Mouse (Mus musculus) small intestine, adult 2 months (tissue): Measurements from ENCODE around the gene Tle3. TPM values are rescaled to one million over a fixed set of nuclear protein-coding genes. Genes with fewer than 3 reads are reported as not detected.

Source experiments
- H3K27ac ChIP-seq: fragments of 200-500 bp; 2 replicates; pipeline ENCODE4 v1.5.1; 2012; ENCODE audit warnings: low read depth, low read length, control low read depth, inconsistent platforms; ENCODE audit not compliant: insufficient read depth
- H3K27me3 ChIP-seq: fragments of 200-500 bp; 2 replicates; pipeline ENCODE4 v1.6.1; 2012; ENCODE audit warnings: mild to moderate bottlenecking, moderate library complexity, low read length, inconsistent platforms; ENCODE audit not compliant: control insufficient read depth, insufficient read depth
- H3K36me3 ChIP-seq: fragments of 200-500 bp; 2 replicates; pipeline ENCODE4 v1.6.1; 2012; ENCODE audit warnings: mild to moderate bottlenecking, low read length, control low read depth, inconsistent platforms; ENCODE audit not compliant: control insufficient read depth, insufficient read depth
- H3K4me1 ChIP-seq: fragments of 200-500 bp; 2 replicates; pipeline ENCODE4 v1.6.1; 2012; ENCODE audit warnings: low read length, inconsistent platforms, mixed read lengths; ENCODE audit not compliant: control insufficient read depth, insufficient read depth, insufficient read length
- H3K4me3 ChIP-seq: fragments of 200-500 bp; 2 replicates; pipeline ENCODE4 v1.5.1; 2012; ENCODE audit warnings: low read depth, mild to moderate bottlenecking, control low read depth, inconsistent platforms, low read length, moderate library complexity
- CTCF ChIP-seq: fragments of 200-500 bp; IDR thresholded peaks from 2 replicates; pipeline ENCODE4 v1.5.1; 2012; ENCODE audit warnings: low read depth, mild to moderate bottlenecking, control low read depth, inconsistent platforms, low read length, moderate library complexity, mixed read lengths; ENCODE audit not compliant: insufficient replicate concordance, insufficient read length; ENCODE audit errors: extremely low read depth
- POLR2A ChIP-seq: fragments of 200-500 bp; IDR thresholded peaks from 2 replicates; pipeline ENCODE4 v1.6.1; 2012; ENCODE audit warnings: low read depth, mild to moderate bottlenecking, control low read depth, inconsistent platforms, low read length, moderate library complexity
- WGBS: fragments of 180-500 bp; shearing (Covaris S2); methylation state at CpG from one replicate; pipeline ENCODE4 v1.1.7; 2018; 5-methylcytosine and 5-hydroxymethylcytosine counted together
- polyA plus RNA-seq: library from polyadenylated mRNA; depleted of rRNA; stranded (reverse); fragments of >200 nt; gene quantifications from 2 replicates; pipeline ENCODE4 v1.2.3, GENCODE M21; 2012

Tle3 gene
- polyA plus RNA-seq, 1 experiment, result 136 TPM

- Histone ChIP-seq H3K36me3 (no peaks in the 10 kb centered on the region), H3K27ac (no peak overlapping the region), H3K4me3 (no peak overlapping the region), H3K4me1 (peaks cover 21% of the 10 kb centered on the region), H3K27me3 (no peaks in the 10 kb centered on the region)
- TF ChIP-seq POLR2A (no peak), CTCF (no peak)
- WGBS, result 84% methylated on average over 2 of the region's 2 CpGs
Observed at GRCm38 (mm10) chr9:61445151-61445550, 73.0 kb downstream of the Tle3 start.

GRCm38 (mm10) chr9:61445711-61446222, 73.6 kb downstream of the Tle3 start:
- 72% methylated on average over 5 of the region's 5 CpGs for WGBS
- H3K4me1 ChIP-seq, result peaks cover 21% of the 10 kb centered on the region
- H3K27ac ChIP-seq, result no peak overlapping the region
- H3K36me3 ChIP-seq, result no peaks in the 10 kb centered on the region
- H3K27me3 ChIP-seq, result no peaks in the 10 kb centered on the region
- TF ChIP-seq POLR2A, result no peak
- TF ChIP-seq CTCF, result no peak
- no peak overlapping the region for H3K4me3 ChIP-seq

GRCm38 (mm10) chr9:61446965-61447364, 74.8 kb downstream of the Tle3 start:
- H3K36me3 ChIP-seq, result no peaks in the 10 kb centered on the region

GRCm38 (mm10) chr9:61449363-61449904, 77.3 kb downstream of the Tle3 start:
- no peaks in the 10 kb centered on the region for H3K36me3 ChIP-seq
- peaks cover 21% of the 10 kb centered on the region for H3K4me1 ChIP-seq
- TF ChIP-seq CTCF (no peak), POLR2A (no peak)
- no peak overlapping the region for H3K27ac ChIP-seq
- no peaks in the 10 kb centered on the region for H3K27me3 ChIP-seq
- no peak overlapping the region for H3K4me3 ChIP-seq
- WGBS, result 58% methylated on average over 5 of the region's 5 CpGs

More at GRCm38 (mm10) chr9:61446965-61447364, 74.8 kb downstream of the Tle3 start:
- WGBS, result 60% methylated on average over 2 of the region's 2 CpGs
- Histone ChIP-seq H3K27ac (no peak overlapping the region), H3K27me3 (no peaks in the 10 kb centered on the region), H3K4me3 (no peak overlapping the region), H3K4me1 (peaks cover 21% of the 10 kb centered on the region)
- TF ChIP-seq CTCF (no peak), POLR2A (no peak)

- peaks cover 3% of the 10 kb centered on the region; the same call in 1 of the 2 replicates for H3K4me1 ChIP-seq
- TF ChIP-seq CTCF (no peak), POLR2A (no peak)
- WGBS, result 52% methylated on average over 1 of the region's 1 CpGs
- no peak overlapping the region for H3K4me3 ChIP-seq
- H3K27ac ChIP-seq, result no peak overlapping the region
- no peaks in the 10 kb centered on the region for H3K36me3 ChIP-seq
- H3K27me3 ChIP-seq, result no peaks in the 10 kb centered on the region
Observed at GRCm38 (mm10) chr9:61452081-61452480, 79.9 kb downstream of the Tle3 start.

GRCm38 (mm10) chr9:61455861-61456261, 83.7 kb downstream of the Tle3 start:
- Histone ChIP-seq H3K36me3 (no peaks in the 10 kb centered on the region), H3K27ac (no peak overlapping the region), H3K27me3 (0 out of 2 replicates have a peak, but pooled peaks cover 3% of the 10 kb centered on the region), H3K4me3 (no peak overlapping the region), H3K4me1 (no peaks in the 10 kb centered on the region)
- 80% methylated on average over 6 of the region's 6 CpGs for WGBS
- TF ChIP-seq POLR2A (no peak), CTCF (no peak)

GRCm38 (mm10) chr9:61456441-61457161, 84.4 kb downstream of the Tle3 start:
- Histone ChIP-seq H3K4me1 (no peaks in the 10 kb centered on the region), H3K4me3 (no peak overlapping the region), H3K36me3 (no peaks in the 10 kb centered on the region), H3K27ac (no peak overlapping the region), H3K27me3 (0 out of 2 replicates have a peak, but pooled peaks cover 3% of the 10 kb centered on the region)
- WGBS, result 86% methylated on average over 5 of the region's 5 CpGs
- TF ChIP-seq CTCF, result no peak
- no peak for TF ChIP-seq POLR2A
